Mouse (Mus musculus) ES-Bruce4 (cell line): Measurements from ENCODE around the gene Atoh8.

Experiments
- CTCF ChIP-seq: IDR thresholded peaks from one replicate; pipeline ENCODE4 v1.8.1; 2011; ENCODE audit warnings: low read depth, low read length
- EP300 ChIP-seq: IDR thresholded peaks from 2 replicates; pipeline ENCODE4 v1.6.1; 2011; ENCODE audit warnings: low read depth, low read length; ENCODE audit not compliant: insufficient read depth
- POLR2A ChIP-seq: IDR thresholded peaks from one replicate; pipeline ENCODE4 v1.8.1; 2011; ENCODE audit warnings: low read length; ENCODE audit not compliant: insufficient read depth

DNA sequence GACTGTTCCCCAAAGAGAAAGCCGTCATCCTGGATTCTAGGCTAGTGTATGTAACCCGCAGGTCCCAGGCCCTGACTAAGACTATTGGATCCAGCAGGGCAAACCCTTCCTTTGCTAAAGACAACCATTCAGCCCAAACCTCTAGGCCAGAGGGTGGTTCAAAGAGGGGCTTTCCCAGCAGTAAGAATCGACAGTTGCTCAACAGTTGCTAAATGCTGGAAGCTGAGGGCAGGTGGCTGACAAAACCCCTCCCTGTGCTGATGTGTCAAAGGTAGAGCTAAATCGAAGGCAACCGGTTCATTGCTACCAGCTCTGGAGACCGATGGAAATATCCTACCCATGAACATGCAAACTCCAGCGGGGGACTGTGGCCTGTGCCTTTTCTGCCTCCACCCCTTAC lies 25.6 kb downstream of the Atoh8 start:
- TF ChIP-seq EP300 (no peak), CTCF (no peak), POLR2A (no peak)
